Mouse (Mus musculus) spleen, adult 18-20 months (tissue): ENCODE results near the gene Apcs.

Experiments used
- DNase-seq, 2 experiments: peaks; one replicate each; pipeline ENCODE4 v3.0.0; 2022; ENCODE audit warnings: mixed read lengths in 2 of 2

Apcs gene

GRCm38 (mm10) chr1:172894777-172895357 lies at the start of gene Apcs:
TSS of gene Apcs (minus strand) at chr1:172895041.
- no peak for DNase-seq

- no peak for DNase-seq
These were observed 37.4 kb upstream of the Apcs start for GRCm38 (mm10) chr1:172932197-172932596.

- no peak for DNase-seq
These were observed 23.6 kb upstream of the Apcs start for GRCm38 (mm10) chr1:172918450-172918849.

GRCm38 (mm10) chr1:172917115-172917514 lies 22.3 kb upstream of the Apcs start:
- no peak for DNase-seq

- DNase-seq, result no peak
These were observed 8.5 kb upstream of the Apcs start for GRCm38 (mm10) chr1:172903313-172903712.

DNA sequence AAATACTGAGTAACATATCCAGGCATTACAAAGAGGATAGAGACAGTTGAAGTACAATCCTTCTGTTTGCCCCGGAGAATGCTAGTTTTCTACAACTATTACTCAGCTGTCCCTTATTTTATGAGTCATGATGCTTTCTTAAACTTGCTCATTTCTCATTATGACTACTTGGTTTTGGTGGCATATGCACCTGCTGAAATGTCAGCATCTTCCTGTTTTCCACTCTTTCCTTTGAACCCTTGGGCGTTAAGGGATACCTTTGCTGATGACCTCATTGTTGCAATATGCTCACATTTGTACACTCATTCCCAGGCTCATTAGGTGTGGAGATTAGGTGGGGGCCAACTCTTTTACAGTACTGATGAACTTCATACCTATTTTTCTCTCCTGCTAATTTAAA lies 594 bp upstream of the Apcs start:
- DNase-seq, result no peak

- no peak for DNase-seq
These were observed 18.2 kb downstream of the Apcs start for GRCm38 (mm10) chr1:172876675-172877074.

GRCm38 (mm10) chr1:172875265-172875664 lies 19.6 kb downstream of the Apcs start:
- no peak for DNase-seq

DNA sequence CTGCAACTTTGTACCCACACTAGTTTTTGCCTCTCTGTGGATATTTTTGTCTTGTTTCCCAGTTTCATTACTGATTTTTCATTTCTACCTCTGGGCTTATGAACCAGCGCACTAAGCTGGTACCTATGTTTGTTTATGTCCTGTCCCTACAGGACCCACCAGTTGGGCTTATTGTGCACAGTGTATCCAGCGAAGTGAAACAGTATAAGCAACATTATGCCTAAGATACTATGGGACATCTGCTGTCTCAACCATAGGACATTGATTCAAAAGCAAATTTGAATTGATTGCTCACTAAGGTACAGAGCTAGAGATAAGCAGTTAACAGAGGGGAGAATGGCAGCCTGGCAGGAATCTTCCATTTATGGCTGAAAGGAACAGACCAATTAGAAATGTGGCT lies 46.7 kb downstream of the Apcs start:
- no peak for DNase-seq

- no peak for DNase-seq
These were observed 47.6 kb downstream of the Apcs start for GRCm38 (mm10) chr1:172847044-172847761.
